Mouse (Mus musculus) lung, adult 2 months (tissue): Measurements from ENCODE around the gene Wdr62. TPM values are rescaled to one million over a fixed set of nuclear protein-coding genes. Genes with fewer than 3 reads are reported as not detected.

Experiments
- DNase-seq: peaks from one replicate; pipeline ENCODE4 v3.0.0; 2022
- H3K4me1 ChIP-seq: fragments of 200-500 bp; 2 replicates; pipeline ENCODE4 v1.6.1; 2011; ENCODE audit warnings: low read length; ENCODE audit not compliant: control insufficient read depth, insufficient read depth
- H3K4me3 ChIP-seq: fragments of 200-500 bp; replicated peaks from 2 replicates; pipeline ENCODE3; 2011; ENCODE audit warnings: low read depth, mild to moderate bottlenecking, control low read depth, low read length; ENCODE audit errors: extremely low read depth
- CTCF ChIP-seq: fragments of 200-500 bp; IDR thresholded peaks from 2 replicates; pipeline ENCODE4 v1.5.1; 2011; ENCODE audit warnings: mild to moderate bottlenecking, low read length, control low read depth; ENCODE audit not compliant: insufficient read depth
- POLR2A ChIP-seq: fragments of 200-500 bp; IDR thresholded peaks from 2 replicates; pipeline ENCODE4 v1.6.1; 2011; ENCODE audit warnings: low read depth, mild to moderate bottlenecking, control low read depth, low read length, borderline replicate concordance; ENCODE audit errors: extremely low read depth
- WGBS: fragments of 180-500 bp; shearing (Covaris S2); methylation state at CpG from one replicate; pipeline ENCODE4 v1.1.7; 2018; 5-methylcytosine and 5-hydroxymethylcytosine counted together
- polyA plus RNA-seq: library from polyadenylated mRNA; depleted of rRNA; stranded (reverse); fragments of >200 nt; gene quantifications from 2 replicates; pipeline ENCODE4 v1.2.3, GENCODE M21; 2012

Wdr62 gene
- polyA plus RNA-seq, 1 experiment, result 24.9 TPM

GRCm38 (mm10) chr7:30289071-30289713 lies 9.0 kb upstream of the Wdr62 start:
- no peak overlapping the region for H3K4me3 ChIP-seq
- TF ChIP-seq CTCF (no peak), POLR2A (no peak)
- WGBS, result 65% methylated on average over 7 of the region's 7 CpGs
- no peaks in the 10 kb centered on the region for H3K4me1 ChIP-seq
- DNase-seq, result no peak

GRCm38 (mm10) chr7:30288046-30288445 lies 7.8 kb upstream of the Wdr62 start:
- no peak for TF ChIP-seq POLR2A
- no peak for TF ChIP-seq CTCF
- 61% methylated on average over 6 of the region's 6 CpGs for WGBS
- Histone ChIP-seq H3K4me1 (no peaks in the 10 kb centered on the region), H3K4me3 (no peak overlapping the region)
- DNase-seq, result no peak

GRCm38 (mm10) chr7:30286701-30287410 lies 6.6 kb upstream of the Wdr62 start:
- Histone ChIP-seq H3K4me3 (no peak overlapping the region), H3K4me1 (no peaks in the 10 kb centered on the region)
- TF ChIP-seq CTCF (no peak), POLR2A (no peak)
- 58% methylated on average over 8 of the region's 8 CpGs for WGBS
- no peak for DNase-seq

DNA sequence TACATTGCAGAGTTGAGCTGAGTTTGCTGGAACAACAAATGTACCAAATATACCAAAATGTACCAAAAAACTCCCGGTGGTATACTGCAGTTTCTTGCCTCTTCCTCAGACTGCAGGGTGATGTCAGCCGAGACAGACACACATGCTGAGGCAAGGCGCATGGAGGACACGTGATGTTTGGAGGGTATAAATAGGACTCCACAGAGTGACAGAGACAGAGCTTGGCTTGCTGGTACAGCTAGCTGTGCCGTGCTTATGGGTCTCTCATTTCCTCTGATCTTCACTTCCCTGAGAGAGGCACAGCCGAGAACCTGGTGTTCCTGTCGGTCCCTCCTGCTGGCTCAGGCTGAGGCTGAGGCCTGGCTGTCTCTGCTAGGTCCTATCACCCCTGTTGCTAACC lies 2.5 kb upstream of the Wdr62 start:
- Histone ChIP-seq H3K4me1 (no peaks in the 10 kb centered on the region), H3K4me3 (no peak overlapping the region)
- no peak for TF ChIP-seq POLR2A
- no peak for TF ChIP-seq CTCF
- 67% methylated on average over 7 of the region's 7 CpGs for WGBS
- DNase-seq, result no peak

DNA sequence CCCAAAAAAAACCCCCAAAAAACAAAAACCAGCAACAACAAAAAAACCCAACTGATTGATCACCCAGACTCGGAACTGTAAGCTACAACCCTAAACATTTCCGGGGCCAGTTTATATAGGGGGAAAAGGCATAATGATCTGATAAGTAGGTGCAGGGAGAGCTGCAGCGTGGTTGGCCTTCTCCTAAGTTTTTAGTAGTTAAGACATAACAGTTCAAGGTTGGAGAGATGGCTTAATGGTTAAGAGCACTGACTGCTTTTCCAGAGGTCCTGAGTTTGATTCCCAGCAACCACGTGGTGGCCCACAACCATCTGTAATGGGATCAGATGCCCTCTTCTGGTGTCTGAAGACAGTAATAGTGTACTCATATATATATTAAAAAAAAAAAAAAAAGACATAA lies 1.3 kb upstream of the Wdr62 start:
- no peak for DNase-seq
- TF ChIP-seq CTCF (no peak), POLR2A (no peak)
- WGBS, result 57% methylated on average over 4 of the region's 4 CpGs
- Histone ChIP-seq H3K4me3 (no peak overlapping the region), H3K4me1 (no peaks in the 10 kb centered on the region)

DNA sequence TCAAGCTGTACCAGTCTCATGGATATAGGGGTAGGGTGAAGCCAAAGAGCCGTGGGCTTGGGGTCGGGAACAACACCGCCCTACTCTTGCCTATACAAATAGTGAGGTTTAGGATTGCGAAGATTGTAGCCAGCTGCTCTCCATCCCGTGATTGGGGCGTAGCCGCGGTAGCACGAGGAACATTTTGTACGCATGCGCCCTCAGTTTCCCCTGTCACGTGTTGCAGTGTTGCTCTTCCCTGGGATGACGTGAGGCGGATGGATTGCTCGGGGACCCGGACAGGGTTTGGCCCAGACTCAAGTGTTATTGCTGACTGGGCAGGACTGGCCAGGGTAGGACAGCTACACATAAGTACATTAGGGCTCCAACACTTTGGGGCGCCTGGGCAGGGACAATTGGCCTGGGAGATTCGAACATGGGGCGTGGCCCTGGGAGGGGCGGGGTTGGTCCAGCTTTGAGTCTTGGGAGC lies 485 bp upstream of the Wdr62 start:
- TF ChIP-seq POLR2A (peak; percentile 74; the same call in 1 of the 2 replicates), CTCF (no peak)
- DNase-seq, result peak; percentile 86
- Histone ChIP-seq H3K4me3 (peak overlapping the region; percentile 75), H3K4me1 (no peaks in the 10 kb centered on the region)
- 0% methylated on average over 20 of the region's 20 CpGs for WGBS

DNA sequence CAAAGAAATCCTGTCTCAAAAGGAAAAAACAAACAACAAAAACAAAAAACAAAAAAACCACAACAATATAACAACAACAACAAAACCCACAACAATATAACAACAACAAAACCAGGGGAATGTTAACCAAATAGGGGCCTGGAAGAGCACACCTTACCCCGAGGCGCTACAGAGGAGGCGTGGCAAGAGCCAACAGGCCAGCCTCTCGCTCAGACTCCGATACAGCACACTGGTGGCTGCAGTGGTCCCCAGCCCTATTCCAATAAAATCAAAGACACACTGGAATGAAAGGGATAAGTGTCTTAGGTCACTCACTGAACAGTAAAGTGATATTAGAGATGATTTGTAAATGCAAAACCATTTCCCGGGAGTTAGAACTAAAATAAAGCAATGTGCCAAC lies 683 bp downstream of the Wdr62 start:
- peak overlapping the region; percentile 81 for H3K4me3 ChIP-seq
- WGBS, result under 1% methylated on average over 6 of the region's 6 CpGs
- no peaks in the 10 kb centered on the region for H3K4me1 ChIP-seq
- TF ChIP-seq CTCF, result no peak
- TF ChIP-seq POLR2A, result no peak
- DNase-seq, result no peak

- Histone ChIP-seq H3K4me3 (no peak overlapping the region), H3K4me1 (no peaks in the 10 kb centered on the region)
- DNase-seq, result no peak
- WGBS, result 36% methylated on average over 2 of the region's 2 CpGs
- no peak for TF ChIP-seq POLR2A
- TF ChIP-seq CTCF, result no peak
Measured at GRCm38 (mm10) chr7:30278911-30279310, 1.3 kb downstream of the Wdr62 start.

- Histone ChIP-seq H3K4me1 (no peaks in the 10 kb centered on the region), H3K4me3 (no peak overlapping the region)
- TF ChIP-seq POLR2A (no peak), CTCF (no peak)
- WGBS, result 56% methylated on average over 6 of the region's 6 CpGs
- no peak for DNase-seq
Measured at GRCm38 (mm10) chr7:30274383-30274782, 5.8 kb downstream of the Wdr62 start.

DNA sequence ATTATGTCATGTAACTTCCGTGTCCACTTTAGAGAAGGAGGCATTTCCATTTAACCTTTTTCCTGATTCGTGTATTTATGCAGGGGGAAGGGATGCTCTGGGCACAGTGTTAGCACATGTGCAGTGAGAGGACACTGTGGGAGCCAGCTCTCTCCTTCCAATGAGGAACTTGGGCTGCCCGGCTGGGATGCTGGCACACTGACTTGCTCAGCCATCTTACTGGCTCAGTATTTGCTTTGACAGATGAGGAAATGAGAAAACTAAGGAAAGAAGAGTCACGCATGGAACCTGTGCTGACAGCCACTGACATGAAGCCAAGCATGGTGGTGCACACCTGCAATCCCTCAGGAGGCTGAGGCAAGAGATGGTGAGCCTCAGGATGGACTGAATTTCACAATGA lies 10.6 kb downstream of the Wdr62 start:
- H3K4me3 ChIP-seq, result no peak overlapping the region
- TF ChIP-seq POLR2A (no peak), CTCF (no peak)
- DNase-seq, result no peak
- WGBS, result 82% methylated on average over 4 of the region's 4 CpGs
- H3K4me1 ChIP-seq, result no peaks in the 10 kb centered on the region
